In the genomic region with DNA sequence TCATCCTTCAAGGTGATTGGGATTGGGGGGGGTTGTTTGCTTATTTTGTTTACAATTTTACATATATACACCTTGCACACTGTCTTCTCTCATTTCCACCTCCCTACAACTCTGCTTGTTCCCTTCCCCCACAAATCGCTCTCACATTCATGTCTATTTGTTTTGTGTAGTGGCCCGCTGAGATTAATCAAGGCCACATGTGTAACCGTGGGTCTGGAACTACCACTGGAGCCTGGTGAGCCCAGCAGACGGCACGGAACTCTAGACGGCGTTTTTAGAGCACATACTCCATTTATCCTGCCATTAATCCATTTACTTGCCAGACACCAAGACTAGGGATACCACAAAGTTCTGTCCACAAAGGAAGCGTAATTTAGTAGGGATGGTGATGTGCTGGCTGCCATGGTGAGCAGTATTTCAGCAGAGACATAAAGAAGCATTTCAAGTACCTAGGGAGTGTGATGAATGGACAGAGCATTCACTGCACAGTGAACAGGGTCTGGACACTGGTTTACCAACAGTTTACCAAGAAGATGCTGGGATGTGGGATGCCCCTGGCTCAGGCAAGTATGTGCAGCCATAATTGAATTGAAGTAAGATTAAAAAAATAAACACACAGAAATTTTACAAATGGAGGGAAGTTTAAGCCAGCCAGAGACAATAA, we compare ENCODE assay signal across 29 mouse cellular contexts.
DNase-seq lines count a peak whose midpoint lies in the region; ATAC-seq lines count a peak whose summit lies in the region.
"Had no signal": no experiment of that assay in that cellular context is flagged by ENCODE, and none has a peak within 500 bp of the region (broad histone marks: within the 10 kb centered on the region; RNA-seq: fewer than 3 reads in every experiment).

No protein-coding gene starts in this region.

- H3K36me3 ChIP-seq in midbrain, embryonic 11.5 days (ENCODE audit: control insufficient read depth, insufficient read depth, low read length), result no peaks in the 10 kb centered on the region
- H3K36me3 ChIP-seq in midbrain, embryonic 16.5 days (ENCODE audit: control insufficient read depth, insufficient read depth, low read length), result no peaks in the 10 kb centered on the region
- no peaks in the 10 kb centered on the region for H3K36me3 ChIP-seq in limb, embryonic 10.5 days
- no peaks in the 10 kb centered on the region for H3K36me3 ChIP-seq in neural tube, embryonic 15.5 days
- H3K36me3 ChIP-seq in heart, embryonic 10.5 days, result peaks cover 10% of the 10 kb centered on the region; the same call in 1 of the 2 replicates
- H3K36me3 ChIP-seq: liver, embryonic 12.5 days; neural tube, embryonic 12.5 days had no signal

- peak; percentile 45 for DNase-seq in embryo, embryonic 10 days (ENCODE audit: low spot score)
- no peak for DNase-seq in embryo, embryonic 9.5 days (ENCODE audit: extremely low spot score)
- peak; percentile 83 for DNase-seq in midbrain, embryonic 11.5 days (ENCODE audit: low spot score, missing footprints)
- DNase-seq in limb, embryonic 10.5 days (ENCODE audit: low spot score), result peak; percentile 69
- DNase-seq in urinary bladder, adult 2 months (ENCODE audit: low spot score), result no peak
- no peak for DNase-seq in heart, embryonic 10.5 days (ENCODE audit: low spot score)
- DNase-seq: adrenal gland, postnatal 25 days; cerebellum, adult 18-20 months; gastrocnemius, postnatal 14 days; heart, adult 18-20 months; heart, postnatal 10 days; kidney, adult 8-10 months; liver, postnatal 0 days; lung, postnatal 4 days; midbrain, embryonic 14.5 days; thymus, postnatal 4 days had no signal

- H3K27me3 ChIP-seq in midbrain, embryonic 11.5 days (ENCODE audit: control insufficient read depth, insufficient read depth, low read length), result no peaks in the 10 kb centered on the region
- no peaks in the 10 kb centered on the region for H3K27me3 ChIP-seq in midbrain, embryonic 16.5 days (ENCODE audit: control insufficient read depth, insufficient read depth, low read depth, low read length)
- no peaks in the 10 kb centered on the region for H3K27me3 ChIP-seq in limb, embryonic 10.5 days (ENCODE audit: low read depth, poor library complexity, severe bottlenecking)
- H3K27me3 ChIP-seq in neural tube, embryonic 15.5 days (replicated peaks), result no peaks in the 10 kb centered on the region
- H3K27me3 ChIP-seq in heart, embryonic 10.5 days (ENCODE audit: insufficient read depth, poor library complexity, severe bottlenecking), result no peaks in the 10 kb centered on the region
- H3K27me3 ChIP-seq: CH12.LX; forebrain, embryonic 12.5 days; heart, embryonic 13.5 days; limb, embryonic 13.5 days; liver, embryonic 12.5 days; megakaryocyte, embryonic 14.5 days; neural tube, embryonic 12.5 days had no signal

- WGBS in midbrain, embryonic 11.5 days, result 78% methylated on average over 8 of the region's 8 CpGs
- 78% methylated on average over 8 of the region's 8 CpGs for WGBS in midbrain, embryonic 16.5 days
- 30% methylated on average over 8 of the region's 8 CpGs for WGBS in limb, embryonic 10.5 days
- 45% methylated on average over 8 of the region's 8 CpGs for WGBS in neural tube, embryonic 15.5 days
- 81% methylated on average over 8 of the region's 8 CpGs for WGBS in heart, embryonic 10.5 days

- no peak overlapping the region for H3K4me2 ChIP-seq in midbrain, embryonic 11.5 days
- H3K4me2 ChIP-seq in midbrain, embryonic 16.5 days (ENCODE audit: low read length), result no peak overlapping the region
- no peak overlapping the region for H3K4me2 ChIP-seq in neural tube, embryonic 15.5 days
- H3K4me2 ChIP-seq: forebrain, embryonic 12.5 days; heart, embryonic 13.5 days; limb, embryonic 13.5 days; liver, embryonic 12.5 days; neural tube, embryonic 12.5 days had no signal

- no peak overlapping the region for H3K27ac ChIP-seq in midbrain, embryonic 11.5 days (ENCODE audit: low read depth, low read length)
- H3K27ac ChIP-seq in midbrain, embryonic 16.5 days (ENCODE audit: low read length), result no peak overlapping the region
- H3K27ac ChIP-seq in limb, embryonic 10.5 days, result peak overlapping the region; percentile 79
- 0 out of 2 replicates have a peak overlapping the region, but pooled peaks have one; percentile 5 for H3K27ac ChIP-seq in neural tube, embryonic 15.5 days (replicated peaks)
- H3K27ac ChIP-seq in heart, embryonic 10.5 days, result no peak overlapping the region
- H3K27ac ChIP-seq: forebrain, embryonic 12.5 days; heart, embryonic 13.5 days; kidney, postnatal 0 days; limb, embryonic 13.5 days; liver, embryonic 12.5 days; neural tube, embryonic 12.5 days had no signal

- no peaks in the 10 kb centered on the region for H3K4me1 ChIP-seq in midbrain, embryonic 11.5 days (ENCODE audit: control insufficient read depth, insufficient read depth, low read length)
- H3K4me1 ChIP-seq in midbrain, embryonic 16.5 days (ENCODE audit: control insufficient read depth, insufficient read depth, low read length), result no peaks in the 10 kb centered on the region
- peaks cover 20% of the 10 kb centered on the region for H3K4me1 ChIP-seq in limb, embryonic 10.5 days
- no peaks in the 10 kb centered on the region for H3K4me1 ChIP-seq in neural tube, embryonic 15.5 days
- H3K4me1 ChIP-seq in heart, embryonic 10.5 days, result peaks cover 10% of the 10 kb centered on the region
- H3K4me1 ChIP-seq: forebrain, embryonic 12.5 days; liver, embryonic 12.5 days; megakaryocyte, embryonic 14.5 days; neural tube, embryonic 12.5 days had no signal

- no peak overlapping the region for H3K9ac ChIP-seq in midbrain, embryonic 11.5 days (ENCODE audit: low read length)
- no peak overlapping the region for H3K9ac ChIP-seq in midbrain, embryonic 16.5 days (ENCODE audit: low read depth, low read length)
- H3K9ac ChIP-seq in neural tube, embryonic 15.5 days (replicated peaks), result no peak overlapping the region
- H3K9ac ChIP-seq: forebrain, embryonic 12.5 days; heart, embryonic 13.5 days; limb, embryonic 13.5 days; liver, embryonic 12.5 days; liver, postnatal 0 days; neural tube, embryonic 12.5 days had no signal

- H3K4me3 ChIP-seq in midbrain, embryonic 11.5 days (ENCODE audit: low read depth, low read length), result no peak overlapping the region
- no peak overlapping the region for H3K4me3 ChIP-seq in midbrain, embryonic 16.5 days (ENCODE audit: low read depth, low read length)
- H3K4me3 ChIP-seq in limb, embryonic 10.5 days, result no peak overlapping the region
- H3K4me3 ChIP-seq in neural tube, embryonic 15.5 days (replicated peaks), result no peak overlapping the region
- H3K4me3 ChIP-seq in heart, embryonic 10.5 days, result no peak overlapping the region
- H3K4me3 ChIP-seq: erythroblast, embryonic 14.5 days; forebrain, embryonic 12.5 days; heart, embryonic 13.5 days; limb, embryonic 13.5 days; liver, embryonic 12.5 days; megakaryocyte, embryonic 14.5 days; neural tube, embryonic 12.5 days had no signal

- no peaks in the 10 kb centered on the region for H3K9me3 ChIP-seq in midbrain, embryonic 11.5 days (ENCODE audit: control insufficient read depth, low read length)
- no peaks in the 10 kb centered on the region for H3K9me3 ChIP-seq in midbrain, embryonic 16.5 days (replicated peaks; ENCODE audit: control insufficient read depth, low read length, poor library complexity, severe bottlenecking)
- H3K9me3 ChIP-seq in limb, embryonic 10.5 days (replicated peaks), result no peaks in the 10 kb centered on the region
- H3K9me3 ChIP-seq in neural tube, embryonic 15.5 days (replicated peaks), result no peaks in the 10 kb centered on the region
- H3K9me3 ChIP-seq in heart, embryonic 10.5 days, result no peaks in the 10 kb centered on the region
- H3K9me3 ChIP-seq: forebrain, embryonic 12.5 days; heart, embryonic 13.5 days; limb, embryonic 13.5 days; liver, embryonic 12.5 days; megakaryocyte, embryonic 14.5 days; neural tube, embryonic 12.5 days had no signal

- no peak for ATAC-seq in midbrain, embryonic 11.5 days (ENCODE audit: low FRiP score)
- no peak for ATAC-seq in midbrain, embryonic 16.5 days
- no peak; the same call in 1 of the 2 replicates for ATAC-seq in neural tube, embryonic 15.5 days (ENCODE audit: low FRiP score)
- ATAC-seq: intestine, embryonic 16.5 days; liver, embryonic 12.5 days; liver, postnatal 0 days; lung, postnatal 0 days had no signal

Comparison
In these comparisons a context has a peak if more than half of its experiments do, and no peak if none do; other contexts are left out.
1. DNase-seq: peak in embryo, embryonic 10 days (single experiment), midbrain, embryonic 11.5 days (single experiment) and limb, embryonic 10.5 days (single experiment); none in embryo, embryonic 9.5 days (single experiment), urinary bladder, adult 2 months (single experiment) and heart, embryonic 10.5 days (single experiment).
2. H3K27ac ChIP-seq: peak in limb, embryonic 10.5 days (single experiment) and neural tube, embryonic 15.5 days (single experiment); none in midbrain, embryonic 11.5 days (single experiment), midbrain, embryonic 16.5 days (single experiment) and heart, embryonic 10.5 days (single experiment).